Mouse (Mus musculus): Measurements from ENCODE around the gene Paqr4. TPM values are rescaled to one million over a fixed set of nuclear protein-coding genes. Genes with fewer than 3 reads are reported as not detected.

The Paqr4 gene
- total RNA-seq (2023), result 1 to 10 TPM in 1 of 2 experiments, under 1 TPM in 1; 0.20 to 1.0 TPM

DNA sequence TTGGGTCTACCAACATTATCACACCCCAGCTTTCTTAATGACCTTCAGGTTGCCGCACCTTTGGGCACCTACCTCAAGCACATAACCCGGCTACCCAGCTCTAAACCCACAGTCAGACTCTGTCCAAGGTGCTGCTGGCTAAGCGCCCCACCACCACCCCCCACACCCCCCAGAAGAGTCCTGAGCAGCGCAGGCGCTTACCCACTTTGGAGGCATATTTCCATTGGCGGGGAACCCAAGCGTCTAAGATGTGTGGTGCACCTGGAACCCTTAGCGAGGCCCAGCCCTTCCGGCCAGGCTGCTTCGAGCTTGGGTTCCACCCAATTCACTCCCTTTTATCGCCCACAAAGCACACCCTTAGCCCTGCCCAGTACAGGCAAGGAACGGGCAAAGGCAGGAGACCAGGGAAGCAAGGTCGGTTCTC is at the start of gene Paqr4:
TSS of gene Paqr4 (minus strand) at position 270 of the 424 bp plus-strand sequence.

DNA sequence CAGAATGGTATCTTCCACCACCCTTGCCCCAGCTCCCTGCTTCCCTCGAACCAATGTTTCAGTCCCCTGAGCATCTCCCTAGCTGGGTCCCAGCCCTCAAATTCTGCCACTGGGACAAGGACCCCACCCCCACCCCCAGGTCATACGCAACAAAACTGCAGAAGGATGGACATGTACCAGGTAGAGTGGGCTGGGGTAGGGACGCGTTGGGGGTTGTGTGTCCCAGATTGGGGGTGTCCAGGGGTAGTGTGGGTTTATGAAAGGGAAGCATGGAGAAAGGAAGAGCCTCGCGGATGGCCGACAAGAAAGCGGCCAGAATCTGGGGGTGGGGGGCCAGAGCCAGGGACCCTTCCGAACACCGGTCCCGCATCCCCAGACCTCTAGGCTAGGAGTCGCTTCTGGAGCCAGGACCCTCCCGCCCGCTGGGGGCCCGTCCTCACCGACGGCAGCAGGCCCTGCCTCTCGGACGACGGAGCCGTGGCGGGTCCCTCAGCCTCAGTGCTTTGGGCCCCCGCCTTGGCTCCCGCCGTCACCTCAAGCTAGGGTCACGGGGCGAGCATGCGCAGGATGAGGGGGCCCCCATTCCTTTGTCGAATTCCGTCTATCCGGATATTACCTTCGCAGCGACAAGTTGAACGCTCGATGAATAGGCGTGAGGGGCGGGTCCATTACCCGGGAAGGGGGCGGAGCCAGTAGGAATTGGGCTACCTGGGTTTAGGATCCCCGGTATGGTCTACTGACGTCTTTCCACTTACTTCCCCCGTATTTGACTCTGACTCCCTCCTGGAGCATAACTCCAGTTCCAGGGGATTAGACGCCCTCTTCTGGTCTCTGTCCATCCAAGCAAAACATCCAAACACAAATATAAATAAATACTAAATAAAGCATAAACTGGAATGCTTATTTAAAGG is 45.1 kb upstream of the Paqr4 start, which contains the start of gene Flywch2:
TSS of gene Flywch2 (minus strand) at position 521 of the 911 bp plus-strand sequence.

DNA sequence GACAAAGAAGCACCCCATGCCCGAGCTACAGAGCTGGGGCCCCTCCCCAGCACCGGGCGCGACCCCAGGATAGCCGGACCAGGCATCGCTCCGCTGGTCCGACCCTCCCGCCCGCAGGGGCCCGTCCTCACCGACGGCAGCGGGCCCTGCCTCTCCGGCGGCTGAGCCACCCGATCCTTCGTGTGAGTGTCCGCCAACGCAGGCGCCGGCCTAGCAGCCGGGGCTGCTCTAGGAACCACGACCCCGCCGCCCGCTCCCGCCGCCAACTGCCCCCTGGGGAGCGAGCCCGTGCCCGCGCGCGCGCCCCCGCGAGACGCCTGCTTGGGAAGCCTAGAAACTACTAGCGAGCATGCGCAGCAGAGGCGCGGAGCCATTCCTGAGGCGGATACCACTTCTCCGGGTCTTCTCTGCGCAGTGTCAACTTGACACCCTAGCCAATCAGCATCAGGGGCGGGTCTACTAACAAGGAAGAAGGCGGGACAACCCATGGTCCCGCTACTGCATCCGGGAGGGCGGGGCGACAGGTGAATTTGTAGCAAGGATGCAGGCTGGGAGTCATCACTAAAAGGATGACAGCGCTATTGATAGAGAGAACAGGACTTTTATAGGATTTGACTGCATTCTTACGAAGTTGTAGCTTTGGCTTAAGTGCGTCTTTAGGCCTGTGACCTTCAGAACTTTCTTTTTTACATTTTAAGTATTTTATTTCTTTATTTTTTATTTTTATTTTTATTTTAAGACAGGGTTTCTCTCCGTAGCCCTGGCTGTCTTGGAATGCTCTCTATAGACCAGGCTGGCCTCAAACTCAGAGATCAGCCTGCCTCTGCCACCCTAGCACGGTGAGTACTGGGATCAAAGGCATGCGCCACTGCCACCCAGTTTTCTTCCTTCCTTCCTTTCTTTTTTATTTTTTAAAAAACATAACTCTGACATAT is 30.9 kb upstream of the Paqr4 start, which contains the start of gene Flywch1:
TSS of gene Flywch1 (minus strand) at position 319 of the 935 bp plus-strand sequence.

DNA sequence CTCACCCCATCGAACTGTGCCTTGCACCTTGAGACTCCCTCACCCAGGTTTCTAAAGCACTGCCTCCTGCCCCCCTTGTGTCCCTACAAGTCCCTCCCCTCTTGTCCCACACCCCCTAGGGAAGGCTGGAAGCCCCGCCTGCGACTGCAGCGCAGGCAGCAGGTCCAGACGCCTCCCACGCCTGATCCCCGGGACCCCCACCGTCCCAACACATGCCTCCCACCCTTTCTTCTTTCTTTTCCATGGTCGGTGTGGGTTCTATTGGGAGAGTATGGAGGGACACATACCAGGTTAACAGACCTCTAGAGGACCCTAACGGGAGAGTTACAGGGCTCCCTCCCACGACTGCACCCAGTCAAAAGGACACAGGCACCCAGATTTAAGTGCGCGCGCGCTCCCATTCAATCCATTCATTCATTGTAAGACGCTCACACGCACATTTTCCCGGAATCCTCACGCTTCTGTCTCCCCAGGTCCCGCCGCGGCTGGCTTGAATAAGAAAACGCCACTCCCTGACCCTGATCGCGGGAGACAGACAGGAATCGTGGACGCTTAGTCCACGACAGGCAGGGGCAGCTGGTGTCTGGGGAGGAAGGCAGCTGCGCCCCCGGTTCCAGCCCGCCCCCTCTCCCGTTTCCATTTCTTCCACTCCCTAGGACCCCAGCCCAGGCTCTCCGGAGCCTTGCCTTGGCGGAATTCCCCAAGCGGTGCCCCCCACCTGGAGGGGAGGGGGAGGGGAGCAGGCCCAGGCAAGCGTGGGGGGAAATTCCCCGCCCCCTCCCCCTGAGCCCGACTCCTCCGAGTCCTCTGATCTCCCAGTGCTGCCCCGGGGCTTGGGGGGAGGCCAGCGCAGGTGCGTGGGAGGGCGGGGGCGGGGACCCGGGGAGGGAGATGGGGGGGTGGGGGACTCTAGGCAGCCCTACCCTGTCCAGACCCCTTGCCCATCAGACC is 4.9 kb upstream of the Paqr4 start, which contains the start of gene Kremen2:
TSS of gene Kremen2 (minus strand) at position 533 of the 951 bp plus-strand sequence.

DNA sequence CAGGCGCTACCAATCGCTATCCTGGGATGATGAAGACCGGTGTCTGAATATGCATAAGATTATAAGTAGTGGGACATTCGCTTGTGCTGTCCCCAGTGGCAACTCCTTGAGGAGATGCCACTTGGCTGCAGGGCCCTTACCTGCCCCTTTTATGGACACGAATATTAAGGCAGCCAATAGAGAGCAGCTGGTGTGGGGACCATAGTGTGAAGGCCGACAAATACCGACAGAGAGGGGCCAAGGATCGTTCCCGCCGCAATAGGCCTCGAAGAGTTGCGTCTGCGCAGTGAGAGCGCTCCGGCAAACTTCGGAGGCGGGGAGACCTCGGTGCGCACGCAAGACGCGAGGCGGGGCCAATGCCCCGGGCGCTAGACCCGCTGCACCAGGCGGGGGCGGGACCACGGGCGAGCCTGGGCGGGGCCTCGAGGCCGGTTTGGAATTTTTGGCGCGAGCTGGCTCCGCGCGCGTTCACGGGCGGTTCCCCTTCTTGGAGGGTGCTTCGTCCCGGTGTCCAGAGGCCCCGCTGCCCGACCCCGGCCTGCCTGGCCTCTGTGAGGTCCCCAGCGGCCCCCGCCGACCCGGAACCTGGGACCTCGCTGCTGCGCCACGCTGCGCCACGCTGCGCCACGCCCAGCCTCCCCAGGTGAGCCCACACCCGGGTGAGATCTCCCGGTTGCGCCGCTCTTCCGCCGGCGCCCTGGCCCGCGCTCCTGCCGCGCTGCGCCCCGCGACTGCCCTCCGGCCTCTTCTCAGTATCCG is 14.5 kb downstream of the Paqr4 start, which contains the start of gene Pkmyt1:
TSS of gene Pkmyt1 (plus strand) at position 338 of the 759 bp plus-strand sequence.

DNA sequence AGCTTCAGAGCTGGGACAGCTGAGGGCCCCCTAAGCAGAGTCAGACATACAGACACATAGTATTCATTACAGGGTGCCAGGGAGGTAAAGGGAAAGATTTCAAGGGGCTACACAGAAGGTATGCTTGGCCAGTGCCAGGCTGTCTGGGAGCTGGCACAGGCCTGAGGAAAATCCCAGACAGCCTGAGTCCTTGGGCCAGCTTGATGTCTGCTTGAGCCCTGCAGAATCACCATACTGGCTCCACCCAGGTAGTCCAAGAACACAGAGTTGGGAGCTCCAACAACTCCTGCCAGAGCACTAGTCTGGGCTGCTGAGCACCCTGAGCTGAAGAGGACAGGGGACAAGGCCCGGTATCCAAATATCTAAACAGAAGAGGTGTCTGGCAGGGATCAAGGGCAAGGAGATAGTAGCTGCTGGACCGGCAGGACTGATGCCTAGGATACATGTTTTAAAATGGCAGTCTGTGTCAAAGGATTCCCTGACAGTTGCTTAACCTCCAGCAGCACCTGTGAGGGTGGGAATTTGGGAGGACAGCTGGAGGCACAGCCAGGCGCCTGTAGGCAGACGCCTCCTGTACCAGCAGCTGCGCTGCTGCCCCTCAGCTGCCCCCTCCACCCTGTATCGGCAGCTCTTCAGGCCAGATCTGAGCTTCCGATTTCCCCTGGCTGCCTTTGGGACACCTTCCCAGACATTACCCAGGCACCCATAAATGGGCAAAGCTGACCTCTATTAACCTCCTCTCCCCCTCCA is 18.1 kb downstream of the Paqr4 start, which contains the start of gene 1520401A03Rik:
TSS of gene 1520401A03Rik (minus strand) at position 408 of the 750 bp plus-strand sequence.

Other genes with a start within 250 kb of the Paqr4 start
- 10 to 100 TPM in 1 of 2 experiments, 1 to 10 TPM in 1; 8.3 to 11.5 TPM for gene Zfp213, start 176.6 kb downstream of the Paqr4 start, total RNA-seq (2023)
- not detected for gene Zfp13, start 141.4 kb downstream of the Paqr4 start, total RNA-seq (2023)
- gene Zscan10, start 140.0 kb downstream of the Paqr4 start, total RNA-seq (2023), result not detected
- not detected for gene Mmp25, start 95.6 kb downstream of the Paqr4 start, total RNA-seq (2023)
- under 1 TPM in 1 of 2 experiments, not detected in 1; 0.36 TPM for gene Bicdl2, start 80.4 kb downstream of the Paqr4 start, total RNA-seq (2023)
- 10 to 100 TPM; 40.1 to 46.3 TPM for gene Hcfc1r1, start 67.3 kb downstream of the Paqr4 start, total RNA-seq (2023)
- gene Thoc6, start 67.0 kb downstream of the Paqr4 start, total RNA-seq (2023), result 10 to 100 TPM; 24.5 to 27.7 TPM
- 10 to 100 TPM; 10.2 to 15.2 TPM for gene Tnfrsf12a, start 63.4 kb downstream of the Paqr4 start, total RNA-seq (2023)
- gene Cldn6, start 61.6 kb downstream of the Paqr4 start, total RNA-seq (2023), result not detected
- gene Cldn9, start 56.8 kb downstream of the Paqr4 start, total RNA-seq (2023), result not detected
- gene 1520401A03Rik, start 18.1 kb downstream of the Paqr4 start, total RNA-seq (2023), result not detected
- 10 to 100 TPM; 32.9 to 38.9 TPM for gene Pkmyt1, start 14.5 kb downstream of the Paqr4 start, total RNA-seq (2023)
- gene Kremen2, start 5.0 kb upstream of the Paqr4 start, total RNA-seq (2023), result not detected
- gene Flywch1, start 30.7 kb upstream of the Paqr4 start, total RNA-seq (2023), result 10 to 100 TPM; 24.9 to 32.8 TPM
- not detected for gene Flywch2, start 45.2 kb upstream of the Paqr4 start, total RNA-seq (2023)
- 1,000 to 10,000 TPM; 1,310 to 1,340 TPM for gene Srrm2, start 49.7 kb upstream of the Paqr4 start, total RNA-seq (2023)
- gene Elob, start 88.3 kb upstream of the Paqr4 start, total RNA-seq (2023), result 100 to 1,000 TPM; 164 to 171 TPM
- not detected for gene Prss33, start 95.2 kb upstream of the Paqr4 start, total RNA-seq (2023)
- gene Prss32, start 103.0 kb upstream of the Paqr4 start, total RNA-seq (2023), result not detected
- gene Prss41, start 103.3 kb upstream of the Paqr4 start, total RNA-seq (2023), result under 1 TPM in 1 of 2 experiments, not detected in 1; 0.41 TPM
- not detected for gene Prss21, start 127.2 kb upstream of the Paqr4 start, total RNA-seq (2023)
- not detected for gene Dcpp1, start 140.0 kb upstream of the Paqr4 start, total RNA-seq (2023)
- not detected for gene Dcpp2, start 140.0 kb upstream of the Paqr4 start, total RNA-seq (2023)
- gene Dcpp3, start 176.6 kb upstream of the Paqr4 start, total RNA-seq (2023), result not detected
- not detected for gene Sbp, start 200.8 kb upstream of the Paqr4 start, total RNA-seq (2023)
- not detected for gene Sbpl, start 214.4 kb upstream of the Paqr4 start, total RNA-seq (2023)
- not detected for gene Prss30, start 239.7 kb upstream of the Paqr4 start, total RNA-seq (2023)

Measured in B cell, adult 67 days (primary cell).